Mouse (Mus musculus) C2C12 (cell line): Measurements from ENCODE around the gene Serinc4. TPM values are rescaled to one million over a fixed set of nuclear protein-coding genes. Genes with fewer than 3 reads are reported as not detected.
A peak's percentile ranks its signal among the peaks of the same experiment; 100 is the strongest.

Experiments
- H3K27me3 ChIP-seq: one replicate; pipeline ENCODE4 v1.6.1; 2011; ENCODE audit not compliant: control insufficient read depth, insufficient read depth, insufficient read length
- H3K36me3 ChIP-seq: one replicate; pipeline ENCODE4 v1.6.1; 2011; ENCODE audit not compliant: control insufficient read depth, insufficient read depth
- H3K4me3 ChIP-seq: one replicate; pipeline ENCODE4 v1.5.1; 2011; ENCODE audit warnings: mild to moderate bottlenecking, control low read depth; ENCODE audit not compliant: poor library complexity, insufficient read depth, severe bottlenecking
- H3K79me2 ChIP-seq: one replicate; pipeline ENCODE4 v1.6.1; 2011; ENCODE audit not compliant: control insufficient read depth, insufficient read depth
- H3K79me3 ChIP-seq: one replicate; pipeline ENCODE4 v1.6.1; 2011; ENCODE audit warnings: low read depth, control low read depth
- H3ac ChIP-seq: one replicate; pipeline ENCODE3; 2011; ENCODE audit warnings: low read depth; ENCODE audit not compliant: control insufficient read depth, insufficient read length
- CEBPB ChIP-seq: IDR thresholded peaks from one replicate; pipeline ENCODE4 v1.6.1; 2011; ENCODE audit warnings: low read depth, mild to moderate bottlenecking, control low read depth, moderate library complexity
- CTCF ChIP-seq: IDR thresholded peaks from one replicate; pipeline ENCODE4 v1.5.1; 2011; ENCODE audit not compliant: control insufficient read depth, insufficient read depth, insufficient read length
- FOSL1 ChIP-seq: IDR thresholded peaks from one replicate; pipeline ENCODE4 v1.8.0; 2011; ENCODE audit warnings: mild to moderate bottlenecking, low read length; ENCODE audit not compliant: poor library complexity, insufficient read depth, severe bottlenecking
- MAX ChIP-seq: IDR thresholded peaks from one replicate; pipeline ENCODE4 v1.6.1; 2011; ENCODE audit warnings: mild to moderate bottlenecking, control low read depth
- MYOD1 ChIP-seq: IDR thresholded peaks from one replicate; pipeline ENCODE4 v1.6.1; 2011; ENCODE audit warnings: low read depth; ENCODE audit not compliant: control insufficient read depth, insufficient read length
- MYOG ChIP-seq: IDR thresholded peaks from one replicate; pipeline ENCODE4 v1.6.1; 2011; ENCODE audit not compliant: control insufficient read depth, insufficient read length; ENCODE audit errors: extremely low read depth
- USF1 ChIP-seq: IDR thresholded peaks from one replicate; pipeline ENCODE4 v1.6.1; 2011; ENCODE audit warnings: low read depth, mild to moderate bottlenecking, control low read depth, moderate library complexity
- polyA plus RNA-seq: library from polyadenylated mRNA; unstranded; fragments of >200 nt; fragmentation: generic; extraction: Trizol; gene quantifications from one replicate; pipeline ENCODE4 v1.2.1, GENCODE M21; 2012; ENCODE audit warnings: missing spikeins

Gene Serinc4
- polyA plus RNA-seq, 1 experiment, result 0.20 TPM

DNA sequence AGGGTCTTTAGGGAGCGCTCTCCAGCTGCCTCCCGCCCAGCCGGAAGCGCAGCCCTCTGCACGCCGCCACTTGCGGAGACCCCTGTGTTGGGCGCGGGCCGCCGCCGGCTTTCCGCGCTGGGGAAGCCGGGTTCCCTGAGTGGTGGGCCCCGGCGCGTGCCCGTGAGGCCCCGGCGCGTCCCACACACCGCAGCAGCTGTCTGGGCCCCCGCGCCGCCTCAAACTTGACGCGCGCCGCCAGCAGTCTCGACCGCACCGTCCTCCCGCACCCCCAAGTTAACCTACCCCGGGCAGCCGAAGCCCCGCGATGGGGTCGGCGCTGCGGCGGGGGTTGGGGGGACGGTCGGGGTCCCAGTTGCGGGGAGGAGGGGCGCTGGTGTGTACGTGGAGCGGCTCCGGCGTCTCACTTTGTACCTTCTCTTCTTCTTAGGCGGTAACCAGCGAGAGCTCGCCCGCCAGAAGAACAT, 7.0 kb downstream of the Serinc4 start:
- H3K27me3 ChIP-seq, result no peaks in the 10 kb centered on the region
- peaks cover 45% of the 10 kb centered on the region for H3K79me2 ChIP-seq
- TF ChIP-seq FOSL1, result no peak
- H3K4me3 ChIP-seq, result peak overlapping the region; percentile 92
- peaks cover 36% of the 10 kb centered on the region for H3K36me3 ChIP-seq
- H3K79me3 ChIP-seq, result peaks cover 21% of the 10 kb centered on the region
- peak overlapping the region; percentile 83 for H3ac ChIP-seq

DNA sequence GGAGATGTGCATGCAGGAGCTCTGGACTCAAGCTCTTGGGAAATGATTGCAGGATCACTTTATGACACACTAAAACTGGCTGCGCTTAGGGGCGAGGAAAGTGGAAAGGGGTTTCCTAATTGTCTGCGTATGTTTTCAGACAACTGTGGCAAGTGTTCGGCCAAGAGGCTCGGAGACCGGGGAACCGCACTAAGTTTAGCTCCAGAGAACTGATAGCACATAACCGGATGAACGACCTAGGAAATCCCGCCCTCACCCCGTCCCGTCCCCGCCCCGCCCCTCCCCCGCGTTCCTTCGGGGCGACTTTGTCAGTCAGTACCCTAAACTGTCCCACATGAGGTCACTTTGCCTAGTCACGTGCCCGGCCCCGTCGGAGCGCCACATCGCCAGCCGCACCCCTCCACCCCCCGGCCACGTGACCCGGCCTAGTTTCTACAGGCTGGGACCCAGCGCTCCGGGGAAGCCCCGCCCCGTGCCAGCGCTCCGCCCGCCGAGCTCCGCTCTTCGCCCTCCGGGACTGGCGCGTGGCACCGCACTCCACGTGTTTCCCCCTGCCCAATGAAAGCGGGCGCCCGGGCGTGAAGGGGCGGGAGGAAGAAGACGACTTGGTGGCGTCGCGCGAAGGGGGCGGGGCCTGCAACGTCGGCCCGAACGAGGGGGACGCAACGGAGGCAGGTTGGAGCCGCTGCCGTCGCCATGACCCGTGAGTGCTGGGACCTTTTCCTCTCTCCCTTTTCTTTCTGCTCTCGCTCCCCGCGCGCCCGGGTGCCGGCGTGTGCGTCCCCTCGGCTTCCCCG, 7.6 kb downstream of the Serinc4 start, which contains the start of gene Serf2:
Gene Serf2 (plus strand): TSS at position 457 of the 797 bp plus-strand sequence.
- Histone ChIP-seq H3K79me2 (peaks cover 43% of the 10 kb centered on the region), H3K36me3 (peaks cover 33% of the 10 kb centered on the region), H3K79me3 (peaks cover 21% of the 10 kb centered on the region), H3K27me3 (no peaks in the 10 kb centered on the region), H3ac (peak within 1 kb of the TSS; percentile 83), H3K4me3 (peak within 1 kb of the TSS; percentile 92)
- TF ChIP-seq CEBPB, result no peak
- no peak for TF ChIP-seq MYOG
- no peak for TF ChIP-seq FOSL1
- TF ChIP-seq CTCF, result no peak
- TF ChIP-seq MYOD1, result no peak
- no peak for TF ChIP-seq MAX
- TF ChIP-seq USF1, result peak; percentile 94

DNA sequence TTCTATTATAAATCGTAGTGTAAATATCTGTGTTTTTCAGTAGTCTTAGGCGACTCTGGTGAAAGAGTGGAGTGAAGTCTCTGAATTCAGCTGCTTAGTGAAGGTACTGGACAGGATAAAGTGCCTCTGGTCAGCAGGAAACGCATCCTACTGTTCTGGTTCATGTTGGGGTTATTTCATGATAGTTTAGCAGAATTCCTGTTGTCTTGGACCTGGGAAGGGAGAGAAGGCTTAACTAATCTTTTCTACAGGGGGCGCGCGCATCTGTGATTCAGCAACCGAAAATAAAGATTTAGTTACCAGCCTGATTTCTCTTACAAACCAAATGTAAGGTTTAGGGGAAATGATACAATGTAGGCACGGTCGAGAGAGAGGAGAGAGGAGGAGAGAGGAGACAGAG, 8.4 kb downstream of the Serinc4 start:
- no peaks in the 10 kb centered on the region for H3K27me3 ChIP-seq
- peak overlapping the region; percentile 16 for H3K4me3 ChIP-seq
- no peak overlapping the region for H3ac ChIP-seq
- H3K36me3 ChIP-seq, result peaks cover 26% of the 10 kb centered on the region
- H3K79me3 ChIP-seq, result peaks cover 21% of the 10 kb centered on the region
- TF ChIP-seq MYOG, result no peak
- no peak for TF ChIP-seq CEBPB
- no peak for TF ChIP-seq USF1
- TF ChIP-seq CTCF, result no peak
- no peak for TF ChIP-seq MYOD1
- TF ChIP-seq MAX, result no peak
- no peak for TF ChIP-seq FOSL1
- peaks cover 38% of the 10 kb centered on the region for H3K79me2 ChIP-seq

DNA sequence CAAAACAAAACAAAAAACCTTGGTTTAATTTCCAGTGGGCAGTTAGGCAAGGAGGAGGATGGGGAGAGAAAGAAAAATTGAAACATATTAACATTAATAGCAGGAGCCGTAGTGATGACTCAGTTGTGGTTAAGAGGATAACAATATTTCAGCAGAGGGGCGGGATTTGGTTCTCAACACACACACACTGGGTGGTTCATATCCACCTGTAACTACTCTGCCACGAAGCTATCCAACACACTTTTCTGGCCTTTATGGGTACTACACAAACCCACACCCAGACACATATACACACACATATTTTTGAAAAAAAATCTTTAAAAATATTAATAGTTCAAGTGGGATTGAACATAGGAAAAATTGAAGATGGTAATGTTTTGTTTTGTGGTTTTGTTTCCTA, 9.6 kb downstream of the Serinc4 start:
- peaks cover 27% of the 10 kb centered on the region for H3K79me2 ChIP-seq
- H3K4me3 ChIP-seq, result no peak overlapping the region
- no peak for TF ChIP-seq CTCF
- TF ChIP-seq FOSL1, result no peak
- TF ChIP-seq MYOD1, result no peak
- no peak for TF ChIP-seq CEBPB
- no peak for TF ChIP-seq MYOG
- no peak for TF ChIP-seq MAX
- no peak for TF ChIP-seq USF1
- H3K79me3 ChIP-seq, result peaks cover 19% of the 10 kb centered on the region
- H3K36me3 ChIP-seq, result peaks cover 15% of the 10 kb centered on the region
- no peak overlapping the region for H3ac ChIP-seq
- H3K27me3 ChIP-seq, result no peaks in the 10 kb centered on the region

DNA sequence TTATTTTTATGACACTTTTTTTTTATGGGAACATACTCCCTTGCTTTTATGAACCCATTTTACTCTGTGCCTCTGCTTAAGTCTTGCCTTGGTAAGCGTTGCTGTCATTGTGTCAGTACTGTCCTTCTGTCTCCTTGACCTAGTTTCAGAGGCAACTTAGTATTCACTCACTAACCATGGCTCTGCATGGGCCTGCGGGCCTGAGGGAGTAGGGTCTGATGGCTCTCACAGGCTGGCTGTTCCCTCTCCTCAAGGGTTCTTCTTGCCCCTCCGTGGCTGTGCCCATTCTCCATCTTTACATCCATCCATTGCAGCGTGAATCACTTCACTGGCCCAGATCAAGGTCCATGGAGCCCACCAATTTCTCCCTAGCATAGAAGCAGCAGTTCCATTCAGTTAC, 10.1 kb downstream of the Serinc4 start:
- Histone ChIP-seq H3K79me2 (peaks cover 24% of the 10 kb centered on the region), H3ac (no peak overlapping the region), H3K79me3 (peaks cover 17% of the 10 kb centered on the region), H3K36me3 (peaks cover 18% of the 10 kb centered on the region), H3K27me3 (no peaks in the 10 kb centered on the region), H3K4me3 (no peak overlapping the region)
- no peak for TF ChIP-seq MAX
- TF ChIP-seq CTCF, result no peak
- no peak for TF ChIP-seq FOSL1
- no peak for TF ChIP-seq USF1
- TF ChIP-seq CEBPB, result no peak
- TF ChIP-seq MYOG, result no peak
- no peak for TF ChIP-seq MYOD1

DNA sequence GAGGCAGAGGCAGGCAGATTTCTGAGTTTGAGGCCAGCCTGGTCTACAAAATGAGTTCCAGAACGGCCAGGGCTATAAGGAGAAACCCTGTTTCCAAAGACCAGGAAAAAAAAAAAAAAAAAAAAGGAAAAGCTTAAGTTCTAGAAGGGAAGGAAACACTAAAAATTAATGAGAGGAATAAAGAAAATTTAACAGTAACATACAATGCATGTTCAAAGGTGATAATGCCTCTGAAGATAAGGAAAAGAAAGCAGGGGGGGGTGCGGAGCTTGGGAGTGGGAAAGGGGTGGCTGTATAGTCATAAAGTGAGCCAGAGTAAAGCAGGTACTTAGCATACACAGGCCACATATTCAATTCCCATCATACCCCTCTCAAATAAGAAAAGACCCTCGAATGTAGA, 11.5 kb downstream of the Serinc4 start:
- Histone ChIP-seq H3K27me3 (no peaks in the 10 kb centered on the region), H3K4me3 (no peak overlapping the region), H3K79me2 (peaks cover 10% of the 10 kb centered on the region), H3ac (no peak overlapping the region), H3K36me3 (peaks cover 10% of the 10 kb centered on the region), H3K79me3 (peaks cover 5% of the 10 kb centered on the region)
- TF ChIP-seq MYOG (no peak), FOSL1 (no peak), CEBPB (no peak), CTCF (no peak), MYOD1 (no peak), MAX (no peak), USF1 (no peak)
